Mouse (Mus musculus) C2C12 (cell line): ENCODE data around the gene Clcn3. TPM values are rescaled to one million over a fixed set of nuclear protein-coding genes. Genes with fewer than 3 reads are reported as not detected.

Source experiments
- H3K27me3 ChIP-seq: one replicate; pipeline ENCODE4 v1.6.1; 2011; ENCODE audit not compliant: control insufficient read depth, insufficient read depth, insufficient read length
- H3K36me3 ChIP-seq: one replicate; pipeline ENCODE4 v1.6.1; 2011; ENCODE audit not compliant: control insufficient read depth, insufficient read depth
- H3K4me3 ChIP-seq: one replicate; pipeline ENCODE4 v1.5.1; 2011; ENCODE audit warnings: mild to moderate bottlenecking, control low read depth; ENCODE audit not compliant: poor library complexity, insufficient read depth, severe bottlenecking
- H3K79me2 ChIP-seq: one replicate; pipeline ENCODE4 v1.6.1; 2011; ENCODE audit not compliant: control insufficient read depth, insufficient read depth
- H3K79me3 ChIP-seq: one replicate; pipeline ENCODE4 v1.6.1; 2011; ENCODE audit warnings: low read depth, control low read depth
- H3ac ChIP-seq: one replicate; pipeline ENCODE3; 2011; ENCODE audit warnings: low read depth; ENCODE audit not compliant: control insufficient read depth, insufficient read length
- CEBPB ChIP-seq: IDR thresholded peaks from one replicate; pipeline ENCODE4 v1.6.1; 2011; ENCODE audit warnings: low read depth, mild to moderate bottlenecking, control low read depth, moderate library complexity
- CTCF ChIP-seq: IDR thresholded peaks from one replicate; pipeline ENCODE4 v1.5.1; 2011; ENCODE audit not compliant: control insufficient read depth, insufficient read depth, insufficient read length
- FOSL1 ChIP-seq: IDR thresholded peaks from one replicate; pipeline ENCODE4 v1.8.0; 2011; ENCODE audit warnings: mild to moderate bottlenecking, low read length; ENCODE audit not compliant: poor library complexity, insufficient read depth, severe bottlenecking
- MAX ChIP-seq: IDR thresholded peaks from one replicate; pipeline ENCODE4 v1.6.1; 2011; ENCODE audit warnings: mild to moderate bottlenecking, control low read depth
- MYOD1 ChIP-seq: IDR thresholded peaks from one replicate; pipeline ENCODE4 v1.6.1; 2011; ENCODE audit warnings: low read depth; ENCODE audit not compliant: control insufficient read depth, insufficient read length
- MYOG ChIP-seq: IDR thresholded peaks from one replicate; pipeline ENCODE4 v1.6.1; 2011; ENCODE audit not compliant: control insufficient read depth, insufficient read length; ENCODE audit errors: extremely low read depth
- USF1 ChIP-seq: IDR thresholded peaks from one replicate; pipeline ENCODE4 v1.6.1; 2011; ENCODE audit warnings: low read depth, mild to moderate bottlenecking, control low read depth, moderate library complexity
- polyA plus RNA-seq: library from polyadenylated mRNA; unstranded; fragments of >200 nt; fragmentation: generic; extraction: Trizol; gene quantifications from one replicate; pipeline ENCODE4 v1.2.1, GENCODE M21; 2012; ENCODE audit warnings: missing spikeins

The Clcn3 gene
- polyA plus RNA-seq, 1 experiment: 4.4 TPM

GRCm38 (mm10) chr8:60947503-60947902 is 35.6 kb downstream of the Clcn3 start:
- H3K4me3 ChIP-seq: no peak overlapping the region
- no peak overlapping the region for H3ac ChIP-seq
- TF ChIP-seq MYOG (no peak), CEBPB (no peak), MYOD1 (no peak), CTCF (no peak)
- H3K79me2 ChIP-seq: peaks cover 81% of the 10 kb centered on the region
- no peaks in the 10 kb centered on the region for H3K27me3 ChIP-seq
- no peaks in the 10 kb centered on the region for H3K36me3 ChIP-seq
- peaks cover 31% of the 10 kb centered on the region for H3K79me3 ChIP-seq

- no peaks in the 10 kb centered on the region for H3K27me3 ChIP-seq
- TF ChIP-seq CEBPB (no peak), MYOG (no peak), MYOD1 (no peak), USF1 (no peak), MAX (no peak), CTCF (no peak), FOSL1 (no peak)
- H3K36me3 ChIP-seq: no peaks in the 10 kb centered on the region
- H3K79me3 ChIP-seq: peaks cover 7% of the 10 kb centered on the region
- no peak overlapping the region for H3K4me3 ChIP-seq
- H3K79me2 ChIP-seq: peaks cover 41% of the 10 kb centered on the region
- no peak overlapping the region for H3ac ChIP-seq
Observed at GRCm38 (mm10) chr8:60942867-60943266, 40.2 kb downstream of the Clcn3 start.

- Histone ChIP-seq H3K27me3 (no peaks in the 10 kb centered on the region), H3K4me3 (no peak overlapping the region), H3K79me2 (peaks cover 9% of the 10 kb centered on the region), H3K36me3 (peaks cover 4% of the 10 kb centered on the region), H3K79me3 (peaks cover 2% of the 10 kb centered on the region), H3ac (no peak overlapping the region)
- TF ChIP-seq MYOG (no peak), FOSL1 (no peak), USF1 (no peak), CTCF (no peak), MAX (no peak), MYOD1 (no peak), CEBPB (no peak)
Observed at GRCm38 (mm10) chr8:60938717-60939424, 44.2 kb downstream of the Clcn3 start.

- Histone ChIP-seq H3K79me2 (no peaks in the 10 kb centered on the region), H3K27me3 (no peaks in the 10 kb centered on the region), H3K79me3 (no peaks in the 10 kb centered on the region), H3K4me3 (no peak overlapping the region), H3K36me3 (peaks cover 4% of the 10 kb centered on the region), H3ac (no peak overlapping the region)
- TF ChIP-seq MYOG (no peak), USF1 (no peak), CTCF (no peak), MYOD1 (no peak), MAX (no peak), FOSL1 (no peak), CEBPB (no peak)
Observed at GRCm38 (mm10) chr8:60933617-60934016, 49.5 kb downstream of the Clcn3 start.

GRCm38 (mm10) chr8:60920176-60920575 is 62.9 kb downstream of the Clcn3 start:
- H3K36me3 ChIP-seq: peaks cover 24% of the 10 kb centered on the region
- H3K27me3 ChIP-seq: no peaks in the 10 kb centered on the region
- TF ChIP-seq FOSL1: no peak
- H3K79me3 ChIP-seq: no peaks in the 10 kb centered on the region
- no peak overlapping the region for H3ac ChIP-seq
- H3K79me2 ChIP-seq: no peaks in the 10 kb centered on the region
- no peak overlapping the region for H3K4me3 ChIP-seq

- Histone ChIP-seq H3K27me3 (no peaks in the 10 kb centered on the region), H3K79me3 (no peaks in the 10 kb centered on the region), H3ac (no peak overlapping the region), H3K4me3 (no peak overlapping the region), H3K79me2 (no peaks in the 10 kb centered on the region), H3K36me3 (peaks cover 30% of the 10 kb centered on the region)
- TF ChIP-seq CTCF (no peak), USF1 (no peak), MYOD1 (no peak), FOSL1 (no peak)
Observed at GRCm38 (mm10) chr8:60919069-60919468, 64.0 kb downstream of the Clcn3 start.
